Mouse (Mus musculus) intestine, embryonic 14.5 days (tissue): ENCODE data around the gene Trim75. TPM values are rescaled to one million over a fixed set of nuclear protein-coding genes. Genes with fewer than 3 reads are reported as not detected.

Experiments used
- ATAC-seq: fragments of 200-750 bp; cut with Nextera tagmentation; replicated peaks from 2 replicates; pipeline ENCODE4 v1.8.0; 2017; ENCODE audit warnings: low read depth, moderate number of reproducible peaks, moderate TSS enrichment, moderate library complexity; ENCODE audit not compliant: low FRiP score, low TSS enrichment
- DNase-seq: peaks from one replicate; pipeline ENCODE4 v3.0.0-alpha.2; 2018; ENCODE audit warnings: low spot score
- H3K27ac ChIP-seq: fragments of 300-500 bp; sonication (generic); 2 replicates; pipeline ENCODE4 v1.5.1; 2014; ENCODE audit warnings: low read depth, mild to moderate bottlenecking, control low read depth
- H3K27me3 ChIP-seq: fragments of 300-500 bp; sonication (generic); replicated peaks from 2 replicates; pipeline ENCODE4 v1.6.1; 2014; ENCODE audit warnings: low read length, control low read depth; ENCODE audit not compliant: control insufficient read depth, insufficient read depth
- H3K36me3 ChIP-seq: fragments of 300-500 bp; sonication (generic); 2 replicates; pipeline ENCODE4 v1.6.1; 2014; ENCODE audit warnings: low read length, control low read depth; ENCODE audit not compliant: control insufficient read depth, insufficient read depth
- H3K4me1 ChIP-seq: fragments of 300-500 bp; sonication (generic); replicated peaks from 2 replicates; pipeline ENCODE4 v1.6.1; 2014; ENCODE audit warnings: low read length, control low read depth, mixed read lengths; ENCODE audit not compliant: control insufficient read depth, insufficient read depth
- H3K4me2 ChIP-seq: fragments of 300-500 bp; sonication (generic); 2 replicates; pipeline ENCODE4 v1.6.1; 2014; ENCODE audit warnings: low read length
- H3K4me3 ChIP-seq: fragments of 300-500 bp; sonication (generic); 2 replicates; pipeline ENCODE4 v1.5.1; 2014; ENCODE audit warnings: low read depth, low read length, control low read depth, mixed read lengths
- H3K9ac ChIP-seq: fragments of 300-500 bp; sonication (generic); 2 replicates; pipeline ENCODE4 v1.6.1; 2014; ENCODE audit warnings: mild to moderate bottlenecking, low read length
- H3K9me3 ChIP-seq: fragments of 300-500 bp; sonication (generic); 2 replicates; pipeline ENCODE4 v1.6.1; 2016; ENCODE audit warnings: low read length, control low read depth; ENCODE audit not compliant: control insufficient read depth
- WGBS: fragments of 180-500 bp; shearing (Covaris S2); extraction: QIAGEN DNeasy Blood & Tissue Kit; methylation state at CpG from one replicate; pipeline ENCODE4 v1.1.7; 2014; 5-methylcytosine and 5-hydroxymethylcytosine counted together
- polyA plus RNA-seq: library from polyadenylated mRNA; unstranded; fragments of >200 nt; fragmentation: Nextera tagmentation; extraction: Ambion mirVana; gene quantifications from 2 replicates; pipeline ENCODE4 v1.2.1, GENCODE M21; 2014

Gene Trim75
- polyA plus RNA-seq, 1 experiment from 2014 or later, result not detected

GRCm38 (mm10) chr8:64941019-64941418, 46.6 kb downstream of the Trim75 start:
- ATAC-seq, result no peak

GRCm38 (mm10) chr8:64934997-64935396, 52.6 kb downstream of the Trim75 start:
- no peak for ATAC-seq
- DNase-seq, result no peak
- no peak overlapping the region for H3K4me3 ChIP-seq
- no peaks in the 10 kb centered on the region for H3K4me1 ChIP-seq
- WGBS, result 70% methylated on average over 3 of the region's 3 CpGs
- H3K27me3 ChIP-seq, result no peaks in the 10 kb centered on the region
- no peaks in the 10 kb centered on the region for H3K36me3 ChIP-seq
- no peak overlapping the region for H3K4me2 ChIP-seq
- H3K9ac ChIP-seq, result no peak overlapping the region
- no peaks in the 10 kb centered on the region for H3K9me3 ChIP-seq
- H3K27ac ChIP-seq, result no peak overlapping the region

More at GRCm38 (mm10) chr8:64941019-64941418, 46.6 kb downstream of the Trim75 start:
- Histone ChIP-seq H3K9me3 (no peaks in the 10 kb centered on the region), H3K36me3 (no peaks in the 10 kb centered on the region), H3K4me3 (no peak overlapping the region), H3K27ac (no peak overlapping the region), H3K9ac (no peak overlapping the region), H3K4me1 (no peaks in the 10 kb centered on the region), H3K4me2 (no peak overlapping the region), H3K27me3 (0 out of 2 replicates have a peak, but pooled peaks cover 7% of the 10 kb centered on the region)
- DNase-seq, result no peak
- WGBS, result 79% methylated on average over 8 of the region's 8 CpGs

Other genes with a start within 250 kb of the Trim75 start
- gene Klhl2, start 137.8 kb downstream of the Trim75 start, polyA plus RNA-seq, result 12.4 and 18.1 TPM in 2 replicates
- 36.4 and 44.1 TPM in 2 replicates for gene Tmem192, start 40.6 kb downstream of the Trim75 start, polyA plus RNA-seq
- gene Trim61, start 30.7 kb upstream of the Trim75 start, polyA plus RNA-seq, result 0.39 TPM in 1 of 2 replicates, not detected in the other
- gene Trim60, start 30.8 kb upstream of the Trim75 start, polyA plus RNA-seq, result not detected in 2 replicates
- gene Apela, start 49.5 kb upstream of the Trim75 start, polyA plus RNA-seq, result 6.5 and 7.1 TPM in 2 replicates
- not detected in 2 replicates for gene Gm10663, start 87.2 kb upstream of the Trim75 start, polyA plus RNA-seq
- 12.0 and 14.3 TPM in 2 replicates for gene BC030870, start 141.7 kb upstream of the Trim75 start, polyA plus RNA-seq